Mouse (Mus musculus) cortical plate, adult 2 months (tissue): ENCODE measurements around the gene Vsig2.

ENCODE experiments used
- CTCF ChIP-seq: fragments of 200-500 bp; IDR thresholded peaks from 2 replicates; pipeline ENCODE4 v1.5.1; 2011; ENCODE audit warnings: mild to moderate bottlenecking, control low read depth, low read length; ENCODE audit not compliant: insufficient read depth; ENCODE audit errors: extremely low read depth
- POLR2A ChIP-seq: fragments of 200-500 bp; IDR thresholded peaks from 2 replicates; pipeline ENCODE4 v1.6.1; 2011; ENCODE audit warnings: mild to moderate bottlenecking, low read length, control low read depth; ENCODE audit not compliant: insufficient read depth; ENCODE audit errors: extremely low read depth

DNA sequence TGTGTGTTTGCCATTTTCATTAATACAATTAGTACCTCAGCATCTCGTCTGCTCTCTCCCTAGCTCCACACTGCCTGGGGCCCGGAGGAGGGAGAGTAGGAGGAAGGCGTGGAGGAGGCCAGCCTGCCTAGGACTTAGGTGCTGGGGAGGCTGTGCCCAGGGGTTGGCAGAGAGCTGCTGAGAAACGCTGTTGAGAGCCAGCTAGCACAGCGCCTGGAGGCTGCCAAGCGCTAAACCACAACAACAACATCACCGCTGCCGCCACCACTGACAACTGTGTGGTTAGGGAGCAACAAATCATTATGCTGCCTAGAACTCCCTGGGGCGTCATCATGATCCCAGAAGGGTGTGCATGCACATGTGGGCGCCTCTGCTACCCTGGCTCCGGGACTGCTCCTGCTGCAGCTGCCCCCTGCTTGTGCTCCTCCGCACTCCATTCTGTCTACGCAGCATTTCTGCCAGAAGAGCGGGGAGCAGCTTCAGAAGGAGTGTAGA is 37.4 kb downstream of the Vsig2 start:
- no peak for TF ChIP-seq CTCF
- TF ChIP-seq POLR2A: no peak
